Mouse (Mus musculus) urinary bladder, postnatal 25 days (tissue): ENCODE data around the gene Tubgcp5.

Source experiments
- DNase-seq: peaks from one replicate; pipeline ENCODE4 v3.0.0; 2022; ENCODE audit warnings: low spot score

The Tubgcp5 gene

DNA sequence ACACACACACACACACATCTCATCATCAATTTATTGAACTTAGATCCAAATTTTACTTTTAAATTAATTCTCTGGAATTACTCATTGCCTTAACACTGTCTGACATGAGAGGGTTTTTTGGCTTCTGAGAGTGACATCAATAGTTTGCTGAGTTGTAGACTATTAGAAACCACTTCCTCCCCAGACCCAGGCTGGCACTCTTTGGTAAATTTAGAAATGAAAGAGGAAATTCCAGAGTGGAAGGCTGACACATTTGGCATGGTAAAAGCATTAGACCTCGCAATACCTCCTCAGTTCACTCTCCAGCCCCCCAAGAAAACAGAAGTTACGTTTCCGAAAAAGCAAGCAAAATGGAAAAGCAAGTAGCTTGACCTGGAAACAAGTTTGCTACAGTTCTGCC, 58.8 kb downstream of the Tubgcp5 start:
- no peak for DNase-seq

DNA sequence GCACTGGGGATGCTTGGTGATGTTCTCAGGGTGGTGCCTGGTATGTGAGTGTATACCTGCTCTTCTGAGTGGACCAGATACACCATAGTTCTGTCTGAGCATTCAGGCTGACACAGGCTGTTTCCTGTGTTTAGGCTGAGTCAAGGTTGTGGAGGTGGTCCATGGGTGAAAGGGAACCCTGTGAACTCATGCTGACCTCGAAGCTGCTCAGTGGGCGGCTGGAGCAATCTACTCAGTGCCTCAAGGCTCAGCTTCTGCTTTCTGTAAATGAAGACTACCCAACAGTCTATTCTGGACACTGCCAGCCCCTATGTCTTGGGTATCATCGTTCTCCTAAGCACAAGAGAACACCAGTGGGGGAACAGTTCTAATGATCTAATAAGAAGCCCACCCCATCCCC, 61.6 kb downstream of the Tubgcp5 start:
- DNase-seq = no peak

DNA sequence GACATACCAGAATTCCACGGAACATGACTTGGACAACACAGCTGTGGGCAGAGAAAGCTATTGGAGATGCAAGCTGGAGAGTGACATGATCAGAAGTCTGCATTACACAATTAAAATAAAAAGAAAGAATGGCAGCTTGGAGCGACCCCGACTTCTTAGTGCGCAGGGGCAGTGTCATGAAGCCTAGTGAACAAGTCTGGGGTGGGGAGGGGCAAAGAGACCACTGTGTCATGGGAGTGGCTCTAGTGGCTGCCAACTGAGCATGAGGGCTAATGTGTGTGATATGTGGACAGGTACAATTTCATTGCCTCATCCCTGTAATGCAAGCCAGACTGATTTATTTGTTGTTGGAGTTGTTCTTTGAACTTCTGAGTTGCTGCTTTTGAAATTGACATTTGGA, 62.8 kb downstream of the Tubgcp5 start:
- no peak for DNase-seq

DNA sequence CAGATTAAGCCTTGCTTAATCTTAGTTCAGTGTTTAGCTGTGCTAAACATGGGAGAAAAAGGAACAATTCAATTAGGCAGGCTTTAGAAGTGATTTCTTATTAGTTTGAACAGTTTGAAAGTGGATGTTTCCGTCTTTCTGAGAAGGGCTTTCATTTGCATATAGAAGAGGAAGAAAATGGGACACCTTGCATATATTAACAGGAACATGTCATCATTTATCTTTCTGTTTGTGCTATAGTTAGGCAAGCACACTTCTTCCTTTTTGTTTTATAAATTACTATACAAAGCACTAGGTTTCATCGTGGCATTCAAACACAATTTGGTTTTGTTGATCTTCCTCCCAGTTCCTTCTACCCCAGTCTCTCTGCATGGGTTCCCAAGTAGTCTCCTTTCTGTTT, 63.8 kb downstream of the Tubgcp5 start:
- no peak for DNase-seq

DNA sequence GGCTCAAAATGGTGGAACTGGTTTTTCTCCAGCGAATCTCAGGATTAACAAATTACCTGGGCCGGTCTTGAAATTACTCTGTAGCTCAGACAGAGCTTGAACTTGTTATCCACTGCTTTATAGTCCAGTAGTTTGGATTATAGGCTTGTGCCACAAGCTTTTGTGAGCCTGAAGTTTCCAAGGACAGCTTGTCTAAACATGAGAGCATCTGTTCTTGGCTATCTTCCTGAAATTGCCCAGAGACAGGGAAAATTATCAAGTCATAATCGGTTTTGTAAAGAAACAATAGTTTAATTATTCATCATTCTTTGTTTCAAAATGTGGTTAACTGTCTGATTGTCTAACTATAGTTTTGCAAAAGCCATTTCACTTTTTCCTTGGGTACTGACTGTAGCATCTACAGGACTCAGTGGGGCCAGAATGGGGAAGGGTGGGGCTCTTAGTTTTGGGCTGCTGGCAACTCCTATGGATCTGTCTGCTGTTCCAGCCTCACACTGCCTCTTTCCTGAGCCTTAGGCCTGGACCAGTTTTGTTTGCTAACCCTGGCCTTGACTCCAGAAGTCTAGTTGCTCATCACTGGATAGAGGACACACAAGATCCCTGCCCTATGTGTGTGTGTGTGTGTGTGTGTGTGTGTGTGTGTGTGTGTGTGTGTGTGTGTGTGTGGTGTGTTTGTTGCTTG, 65.0 kb downstream of the Tubgcp5 start:
- no peak for DNase-seq

DNA sequence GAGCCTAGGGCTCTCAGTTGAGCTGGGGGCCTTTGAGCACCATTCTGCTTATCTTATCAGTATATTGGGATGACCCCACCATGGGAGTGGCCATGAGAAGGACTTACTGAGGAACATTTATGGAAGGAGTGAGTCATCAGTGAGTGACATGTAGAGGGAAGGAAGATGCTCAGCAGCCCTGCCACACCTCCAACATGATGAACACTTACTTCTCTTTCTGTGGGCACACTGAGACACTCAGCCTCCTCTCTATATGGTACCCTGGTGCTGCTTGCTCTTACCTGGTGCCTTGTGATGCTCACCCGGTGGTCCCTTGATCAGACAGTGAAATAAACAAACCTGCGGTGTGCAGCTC, 65.5 kb downstream of the Tubgcp5 start:
- no peak for DNase-seq

DNA sequence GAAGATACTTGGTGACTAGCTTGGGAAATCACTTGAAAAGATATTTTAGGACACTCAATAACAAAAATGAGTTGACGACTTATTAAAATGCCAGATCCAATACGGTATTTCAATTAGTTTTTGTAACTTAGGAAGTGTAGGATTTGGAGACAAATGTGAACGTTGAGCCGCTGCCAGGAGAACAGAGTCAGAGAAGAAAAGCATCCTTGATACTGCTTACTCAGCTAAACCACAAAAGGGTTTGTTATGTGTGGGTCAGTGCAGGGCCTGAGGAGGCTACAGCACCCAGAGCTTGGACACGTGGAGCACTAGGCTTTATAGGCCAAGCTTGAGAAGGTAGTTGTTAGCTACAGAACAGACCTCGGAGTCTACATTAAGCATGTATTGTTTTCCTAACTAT, 66.0 kb downstream of the Tubgcp5 start:
- DNase-seq = no peak

DNA sequence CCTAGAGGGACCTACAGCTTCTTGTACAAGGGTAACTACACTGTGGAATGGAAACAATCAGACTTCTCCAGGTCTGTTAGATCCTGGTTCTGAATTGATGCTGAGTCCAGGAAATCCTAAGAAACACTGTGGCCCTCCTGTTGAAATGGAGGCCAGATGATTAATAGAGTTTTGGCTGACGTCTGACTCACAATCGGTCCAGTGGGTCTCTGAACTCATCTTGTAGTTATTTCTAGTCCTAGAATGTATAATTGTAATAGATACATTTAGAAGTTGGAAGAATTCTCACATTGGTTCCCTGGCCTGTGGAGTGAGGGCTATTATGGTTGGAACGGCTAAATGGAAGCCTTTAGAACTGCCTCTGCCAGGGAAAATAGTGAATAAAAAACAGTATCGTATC, 67.2 kb downstream of the Tubgcp5 start:
- DNase-seq = no peak

DNA sequence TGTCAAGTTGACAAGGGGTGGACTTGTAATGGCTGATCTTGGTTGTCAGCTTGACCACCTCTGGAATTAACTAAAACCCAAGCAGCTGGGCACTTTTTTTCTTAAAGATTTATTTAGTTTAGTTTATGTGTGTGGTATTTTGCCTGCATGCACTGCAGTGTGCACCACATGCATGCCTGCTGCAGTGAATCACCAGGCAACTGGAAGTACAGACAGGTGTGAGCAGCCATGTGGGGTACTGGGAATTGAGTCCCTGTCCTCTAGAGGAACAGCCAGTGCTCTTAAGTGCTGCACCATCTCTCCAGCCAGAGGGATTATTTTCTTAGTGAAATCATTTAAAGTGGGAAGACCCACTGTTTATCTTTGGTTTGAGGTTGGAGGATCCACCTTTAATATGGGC, 71.1 kb downstream of the Tubgcp5 start:
- DNase-seq = no peak

DNA sequence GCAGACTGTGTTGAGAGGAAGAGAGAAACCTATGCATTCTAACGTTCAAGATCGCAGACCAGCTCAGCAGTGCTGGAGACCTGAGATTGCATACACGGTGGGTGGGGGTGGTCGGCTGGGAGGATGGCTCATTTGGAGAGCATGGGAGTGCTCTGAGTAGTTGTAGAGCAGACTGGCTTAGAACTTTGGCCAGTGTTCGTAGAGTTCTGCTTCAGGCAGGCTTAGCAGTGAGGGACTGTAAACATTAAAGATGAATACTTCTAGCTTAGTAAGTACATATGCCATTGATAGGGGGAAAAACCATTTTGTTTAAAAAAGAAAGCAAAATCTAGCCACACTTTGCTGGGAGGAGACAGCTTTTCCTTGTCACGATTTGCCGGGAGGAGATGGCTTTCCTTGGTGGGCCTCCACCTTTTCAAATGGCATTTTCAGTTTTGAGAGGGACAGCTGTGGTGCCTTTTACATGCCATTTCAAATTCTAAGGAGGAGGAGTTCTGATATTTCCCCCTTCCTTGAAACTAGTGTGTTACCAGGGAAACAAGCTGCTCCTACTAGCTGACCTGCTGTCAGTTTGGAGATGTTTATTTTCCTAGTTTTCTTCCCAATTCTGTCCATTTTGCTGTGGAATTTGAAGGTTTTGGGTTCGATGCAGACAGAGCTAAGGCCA, 71.9 kb downstream of the Tubgcp5 start:
- DNase-seq = no peak

DNA sequence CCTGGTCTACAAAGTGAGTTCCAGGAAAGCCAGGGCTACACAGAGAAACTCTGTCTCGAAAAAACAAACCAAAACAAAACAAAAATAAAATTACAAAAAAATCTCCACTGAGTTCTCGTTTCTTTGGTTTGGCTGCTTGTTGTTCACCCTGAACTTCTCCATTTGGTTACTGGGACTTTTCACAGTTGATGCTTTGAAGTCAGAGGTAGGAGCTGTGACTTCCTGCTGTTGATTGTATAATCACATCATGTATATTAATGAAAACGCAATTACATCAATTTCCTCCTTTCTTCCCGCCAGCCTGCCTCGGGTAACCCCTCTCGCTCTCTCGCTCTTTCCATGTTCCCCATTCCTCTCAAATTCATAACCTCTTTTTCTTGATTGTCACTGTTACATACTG, 74.3 kb downstream of the Tubgcp5 start:
- no peak for DNase-seq

DNA sequence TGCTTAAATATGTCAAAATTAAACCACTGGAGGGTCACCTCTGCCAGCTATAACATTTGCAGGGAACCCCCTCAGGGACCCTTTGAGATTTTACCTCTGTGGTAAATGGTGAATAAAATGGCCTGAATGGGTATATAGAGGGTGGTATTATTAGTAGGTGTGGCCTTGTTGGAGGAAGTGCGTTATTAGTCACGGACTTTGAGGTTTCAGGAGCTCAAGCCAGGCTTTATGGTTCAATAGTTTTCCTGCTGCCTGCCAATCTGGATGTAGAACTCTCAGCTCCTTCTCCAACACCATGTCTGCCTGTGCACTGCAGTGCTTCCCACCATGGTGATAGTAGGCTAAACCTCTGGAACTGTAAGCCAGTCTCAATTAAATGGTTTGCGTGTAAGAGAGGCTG, 75.3 kb downstream of the Tubgcp5 start:
- DNase-seq = no peak

DNA sequence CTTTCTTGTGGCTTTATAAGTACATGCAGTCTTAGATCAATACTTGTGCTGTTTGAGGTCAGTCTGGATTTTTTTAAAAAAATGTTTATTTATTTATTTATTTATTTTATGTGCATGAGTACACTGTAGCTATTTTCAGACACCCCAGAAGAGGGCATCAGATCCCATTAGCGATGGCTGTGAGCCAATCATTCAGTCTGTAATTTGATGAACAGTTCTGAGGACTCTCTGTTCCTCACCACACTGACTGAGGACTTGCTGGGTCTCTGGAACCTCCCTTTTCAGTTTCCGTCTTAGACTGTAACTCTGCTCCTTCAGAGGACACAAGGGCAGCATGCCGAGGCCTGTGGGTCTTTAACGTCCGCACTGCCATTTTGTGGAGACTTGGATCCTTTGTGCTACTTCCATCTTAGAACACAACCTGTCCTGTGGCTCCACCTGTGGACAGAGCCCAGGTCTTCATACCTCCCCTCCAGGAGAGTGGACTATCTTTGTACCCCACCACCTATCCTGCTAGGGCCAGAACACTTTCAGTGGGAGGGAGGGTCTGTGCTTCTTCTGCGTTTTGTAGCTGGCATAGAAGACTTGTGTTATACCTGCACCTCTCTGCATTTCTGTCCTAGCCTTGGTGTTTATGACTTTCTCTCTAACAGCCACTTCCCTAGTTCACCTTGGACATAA, 76.5 kb downstream of the Tubgcp5 start:
- no peak for DNase-seq

DNA sequence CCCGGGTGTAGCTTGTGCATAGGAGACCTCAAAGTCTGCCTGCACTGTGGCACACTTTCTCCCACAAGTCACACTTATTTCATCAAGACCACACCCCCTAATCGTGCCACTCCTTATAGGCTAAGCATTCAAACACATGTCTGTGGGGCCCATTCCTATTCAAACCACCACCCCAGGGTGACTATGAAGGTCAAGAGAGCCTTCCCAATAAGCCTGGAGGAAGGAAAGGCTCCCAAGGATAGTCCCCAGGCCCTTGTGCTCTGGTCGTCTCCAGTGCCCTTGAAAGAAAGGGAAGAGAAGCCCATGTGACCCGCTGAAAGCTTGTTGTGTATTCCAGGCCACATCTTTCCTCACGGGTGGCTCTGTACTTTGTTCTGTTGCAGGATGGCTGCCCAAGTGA, 77.5 kb downstream of the Tubgcp5 start:
- DNase-seq = no peak

DNA sequence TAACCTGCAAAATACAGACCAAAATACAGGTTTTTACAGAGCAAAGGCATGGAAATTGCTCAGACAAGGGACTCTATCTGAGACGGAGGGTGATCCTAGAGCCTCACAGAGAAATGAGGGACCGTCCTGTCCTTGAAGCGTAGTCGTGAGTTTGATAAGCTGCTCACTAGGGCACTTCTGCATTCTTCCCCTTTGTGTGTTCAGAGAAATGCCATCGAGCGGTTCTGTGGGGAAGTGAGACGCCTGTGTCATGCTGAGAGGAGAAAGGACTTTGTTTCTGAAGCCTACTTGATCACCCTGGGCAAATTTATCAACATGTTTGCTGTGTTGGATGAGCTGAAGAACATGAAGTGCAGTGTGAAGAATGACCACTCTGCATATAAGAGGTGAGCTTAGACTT, 80.7 kb downstream of the Tubgcp5 start:
- no peak for DNase-seq

DNA sequence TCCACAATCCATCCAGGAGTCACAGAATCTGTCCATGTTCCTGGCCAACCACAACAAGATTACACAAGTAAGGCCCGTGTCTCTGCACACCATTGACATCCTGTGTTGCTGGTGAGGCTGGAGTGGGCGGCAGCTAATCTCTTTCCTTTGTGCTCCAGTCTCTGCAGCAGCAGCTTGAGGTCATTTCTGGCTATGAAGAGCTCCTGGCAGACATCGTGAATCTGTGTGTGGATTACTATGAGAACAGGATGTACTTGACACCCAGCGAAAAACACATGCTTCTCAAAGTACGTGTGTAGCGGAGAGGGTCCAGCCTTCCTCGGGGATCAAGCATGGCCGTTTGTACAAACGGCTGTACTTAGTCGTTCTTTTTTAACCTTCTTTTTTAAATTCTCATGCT, 83.8 kb downstream of the Tubgcp5 start:
- DNase-seq = no peak

DNA sequence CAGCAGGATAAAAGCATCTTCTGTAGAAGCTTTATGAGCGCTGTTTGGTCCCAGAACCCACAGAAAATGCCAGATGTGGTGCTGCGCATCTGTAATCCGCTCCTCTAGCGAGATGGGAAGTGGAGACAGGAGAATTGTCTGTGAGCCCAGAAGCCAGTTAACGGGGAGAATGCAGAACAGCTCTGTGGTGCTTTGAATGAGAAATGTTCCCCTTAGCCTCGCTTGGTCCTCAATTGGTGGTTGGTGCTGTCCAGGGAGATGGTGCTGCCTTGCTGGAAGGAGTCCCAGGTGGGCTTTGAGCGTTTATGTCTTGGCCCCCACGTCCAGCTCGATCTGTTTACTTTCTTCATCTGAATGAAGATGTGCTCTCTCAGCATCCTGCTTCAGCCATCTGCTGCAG, 86.9 kb downstream of the Tubgcp5 start:
- DNase-seq = no peak
